Mouse (Mus musculus): ENCODE data around the gene Cxcl17. TPM values are rescaled to one million over a fixed set of nuclear protein-coding genes. Genes with fewer than 3 reads are reported as not detected.

Gene Cxcl17
- polyA plus RNA-seq, 1 experiment from 2014 or later = 0.18 TPM

GRCm38 (mm10) chr7:25379551-25380351 is 32.9 kb downstream of the Cxcl17 start:
- Histone ChIP-seq H3K36me3 (ENCODE audit: control insufficient read depth, insufficient read depth, low read length) (peaks cover 4% of the 10 kb centered on the region), H3K4me3 (ENCODE audit: low read length) (peak overlapping the region; percentile 44), H3K9me3 (ENCODE audit: control insufficient read depth, low read length) (no peaks in the 10 kb centered on the region), H3K27ac (ENCODE audit: low read length) (peak overlapping the region; percentile 59), H3K9ac (ENCODE audit: low read depth, low read length) (peak overlapping the region; percentile 67), H3K4me2 (ENCODE audit: low read depth, low read length) (peak overlapping the region; percentile 77), H3K27me3 (replicated peaks; ENCODE audit: control insufficient read depth, insufficient read depth, low read length) (no peaks in the 10 kb centered on the region), H3K4me1 (ENCODE audit: control insufficient read depth, insufficient read depth, low read length) (peaks cover 19% of the 10 kb centered on the region)
- WGBS = 4% methylated on average over 41 of the region's 42 CpGs
- ATAC-seq = peak; percentile 63

- H3K9ac ChIP-seq (ENCODE audit: low read depth, low read length) = no peak overlapping the region
- ATAC-seq = no peak
- H3K4me3 ChIP-seq (ENCODE audit: low read length) = no peak overlapping the region
- H3K4me1 ChIP-seq (ENCODE audit: control insufficient read depth, insufficient read depth, low read length) = peaks cover 19% of the 10 kb centered on the region
- 80% methylated on average over 13 of the region's 13 CpGs for WGBS
- H3K9me3 ChIP-seq (ENCODE audit: control insufficient read depth, low read length) = no peaks in the 10 kb centered on the region
- no peak overlapping the region for H3K4me2 ChIP-seq (ENCODE audit: low read depth, low read length)
- H3K36me3 ChIP-seq (ENCODE audit: control insufficient read depth, insufficient read depth, low read length) = no peaks in the 10 kb centered on the region; the same call in 1 of the 2 replicates
- H3K27ac ChIP-seq (ENCODE audit: low read length) = no peak overlapping the region
- no peaks in the 10 kb centered on the region for H3K27me3 ChIP-seq (replicated peaks; ENCODE audit: control insufficient read depth, insufficient read depth, low read length)
These were observed 34.2 kb downstream of the Cxcl17 start for GRCm38 (mm10) chr7:25378181-25379100.

- Histone ChIP-seq H3K4me1 (ENCODE audit: control insufficient read depth, insufficient read depth, low read length) (peaks cover 19% of the 10 kb centered on the region), H3K4me3 (ENCODE audit: low read length) (peak overlapping the region; percentile 41; the same call in 1 of the 2 replicates), H3K36me3 (ENCODE audit: control insufficient read depth, insufficient read depth, low read length) (no peaks in the 10 kb centered on the region), H3K9me3 (ENCODE audit: control insufficient read depth, low read length) (no peaks in the 10 kb centered on the region), H3K4me2 (ENCODE audit: low read depth, low read length) (peak overlapping the region; percentile 59), H3K9ac (ENCODE audit: low read depth, low read length) (no peak overlapping the region), H3K27me3 (replicated peaks; ENCODE audit: control insufficient read depth, insufficient read depth, low read length) (no peaks in the 10 kb centered on the region), H3K27ac (ENCODE audit: low read length) (no peak overlapping the region)
- WGBS = 47% methylated on average over 8 of the region's 8 CpGs
- no peak for ATAC-seq
These were observed 35.5 kb downstream of the Cxcl17 start for GRCm38 (mm10) chr7:25377100-25377700.

GRCm38 (mm10) chr7:25376556-25376955 is 36.1 kb downstream of the Cxcl17 start:
- H3K9ac ChIP-seq (ENCODE audit: low read depth, low read length) = peak overlapping the region; percentile 55; the same call in 1 of the 2 replicates
- peak; percentile 77 for ATAC-seq
- peak overlapping the region; percentile 41 for H3K4me3 ChIP-seq (ENCODE audit: low read length)
- peak overlapping the region; percentile 59 for H3K4me2 ChIP-seq (ENCODE audit: low read depth, low read length)
- no peaks in the 10 kb centered on the region for H3K9me3 ChIP-seq (ENCODE audit: control insufficient read depth, low read length)
- H3K36me3 ChIP-seq (ENCODE audit: control insufficient read depth, insufficient read depth, low read length) = no peaks in the 10 kb centered on the region
- no peaks in the 10 kb centered on the region for H3K27me3 ChIP-seq (replicated peaks; ENCODE audit: control insufficient read depth, insufficient read depth, low read length)
- H3K4me1 ChIP-seq (ENCODE audit: control insufficient read depth, insufficient read depth, low read length) = peaks cover 19% of the 10 kb centered on the region
- WGBS = 4% methylated on average over 17 of the region's 17 CpGs
- no peak overlapping the region for H3K27ac ChIP-seq (ENCODE audit: low read length)

- Histone ChIP-seq H3K27me3 (replicated peaks; ENCODE audit: control insufficient read depth, insufficient read depth, low read length) (peaks cover 23% of the 10 kb centered on the region), H3K4me2 (ENCODE audit: low read depth, low read length) (no peak overlapping the region), H3K4me1 (ENCODE audit: control insufficient read depth, insufficient read depth, low read length) (peaks cover 6% of the 10 kb centered on the region), H3K27ac (ENCODE audit: low read length) (no peak overlapping the region), H3K9ac (ENCODE audit: low read depth, low read length) (no peak overlapping the region), H3K36me3 (ENCODE audit: control insufficient read depth, insufficient read depth, low read length) (no peaks in the 10 kb centered on the region), H3K4me3 (ENCODE audit: low read length) (no peak overlapping the region), H3K9me3 (ENCODE audit: control insufficient read depth, low read length) (no peaks in the 10 kb centered on the region)
- 84% methylated on average over 5 of the region's 5 CpGs for WGBS
- ATAC-seq = no peak
These were observed 40.2 kb downstream of the Cxcl17 start for GRCm38 (mm10) chr7:25372441-25372840.

- Histone ChIP-seq H3K4me3 (ENCODE audit: low read length) (no peak within 1 kb of the TSS), H3K4me1 (ENCODE audit: control insufficient read depth, insufficient read depth, low read length) (peaks cover 3% of the 10 kb centered on the region; the same call in 1 of the 2 replicates), H3K36me3 (ENCODE audit: control insufficient read depth, insufficient read depth, low read length) (0 out of 2 replicates have a peak, but pooled peaks cover 2% of the 10 kb centered on the region), H3K9ac (ENCODE audit: low read depth, low read length) (no peak within 1 kb of the TSS), H3K27ac (ENCODE audit: low read length) (no peak within 1 kb of the TSS), H3K27me3 (replicated peaks; ENCODE audit: control insufficient read depth, insufficient read depth, low read length) (peaks cover 30% of the 10 kb centered on the region), H3K9me3 (ENCODE audit: control insufficient read depth, low read length) (no peaks in the 10 kb centered on the region), H3K4me2 (ENCODE audit: low read depth, low read length) (no peak within 1 kb of the TSS)
- WGBS = 50% methylated on average over 12 of the region's 12 CpGs
- no peak for ATAC-seq
These were observed 43.5 kb downstream of the Cxcl17 start, which contains the start of gene Cnfn for GRCm38 (mm10) chr7:25369058-25369749. Gene Cnfn (minus strand): TSS chr7:25369724.

- peaks cover 30% of the 10 kb centered on the region for H3K27me3 ChIP-seq (replicated peaks; ENCODE audit: control insufficient read depth, insufficient read depth, low read length)
- 23% methylated on average over 12 of the region's 12 CpGs for WGBS
- no peak overlapping the region for H3K4me3 ChIP-seq (ENCODE audit: low read length)
- no peak overlapping the region for H3K9ac ChIP-seq (ENCODE audit: low read depth, low read length)
- H3K4me1 ChIP-seq (ENCODE audit: control insufficient read depth, insufficient read depth, low read length) = peaks cover 3% of the 10 kb centered on the region; the same call in 1 of the 2 replicates
- no peaks in the 10 kb centered on the region for H3K9me3 ChIP-seq (ENCODE audit: control insufficient read depth, low read length)
- ATAC-seq = no peak
- no peak overlapping the region for H3K27ac ChIP-seq (ENCODE audit: low read length)
- H3K4me2 ChIP-seq (ENCODE audit: low read depth, low read length) = no peak overlapping the region
- H3K36me3 ChIP-seq (ENCODE audit: control insufficient read depth, insufficient read depth, low read length) = 0 out of 2 replicates have a peak, but pooled peaks cover 4% of the 10 kb centered on the region
These were observed 44.4 kb downstream of the Cxcl17 start for GRCm38 (mm10) chr7:25368333-25368732.

GRCm38 (mm10) chr7:25367632-25368293 is 44.9 kb downstream of the Cxcl17 start:
- 0 out of 2 replicates have a peak overlapping the region, but pooled peaks have one; percentile 9 for H3K4me3 ChIP-seq (ENCODE audit: low read length)
- no peak; the same call in 1 of the 2 replicates for ATAC-seq
- H3K9ac ChIP-seq (ENCODE audit: low read depth, low read length) = no peak overlapping the region

More at GRCm38 (mm10) chr7:25367632-25368293, 44.9 kb downstream of the Cxcl17 start:
- 2% methylated on average over 33 of the region's 33 CpGs for WGBS
- Histone ChIP-seq H3K4me2 (ENCODE audit: low read depth, low read length) (0 out of 2 replicates have a peak overlapping the region, but pooled peaks have one; percentile 22), H3K9me3 (ENCODE audit: control insufficient read depth, low read length) (no peaks in the 10 kb centered on the region), H3K36me3 (ENCODE audit: control insufficient read depth, insufficient read depth, low read length) (0 out of 2 replicates have a peak, but pooled peaks cover 4% of the 10 kb centered on the region), H3K27ac (ENCODE audit: low read length) (no peak overlapping the region), H3K4me1 (ENCODE audit: control insufficient read depth, insufficient read depth, low read length) (peaks cover 3% of the 10 kb centered on the region; the same call in 1 of the 2 replicates), H3K27me3 (replicated peaks; ENCODE audit: control insufficient read depth, insufficient read depth, low read length) (peaks cover 30% of the 10 kb centered on the region)
